Mouse (Mus musculus): Measurements from ENCODE around the gene Cox17. TPM values are rescaled to one million over a fixed set of nuclear protein-coding genes. Genes with fewer than 3 reads are reported as not detected.

Cox17 gene
- total RNA-seq, 2 experiments from 2014 or later: 116 to 123 TPM

GRCm38 (mm10) chr16:38369000-38369399, 22.2 kb downstream of the Cox17 start:
- intact Hi-C loops (cut with DNase I): loop anchor here (2.0 kb wide), 1 partner anchor 70 kb away; no protein-coding TSS in a partner anchor
- DNase-seq (ENCODE audit: low spot score in 2 of 2): no peak

DNA sequence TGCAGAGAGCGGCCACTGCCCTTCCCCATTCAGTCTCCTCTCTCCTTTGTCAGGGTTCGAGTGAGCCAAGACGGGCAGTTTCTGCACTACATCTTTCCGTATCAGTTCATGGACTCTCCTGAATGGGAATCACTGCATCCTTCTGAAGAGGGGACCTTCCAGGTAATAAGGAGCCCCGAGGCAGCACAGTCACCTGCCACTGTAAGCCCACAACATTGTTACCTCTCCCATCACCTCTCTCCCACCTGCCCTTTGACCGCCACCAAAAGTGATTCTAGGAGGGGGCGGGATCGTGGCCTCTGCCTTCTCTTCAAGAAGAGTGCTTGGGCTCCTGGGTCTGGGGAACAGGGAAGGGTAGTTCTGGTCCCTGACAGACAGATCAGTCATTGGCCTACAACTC, 22.6 kb downstream of the Cox17 start:
- intact Hi-C loops (cut with DNase I): loop anchor here (2.0 kb wide), 1 partner anchor 69 kb away; no protein-coding TSS in a partner anchor

GRCm38 (mm10) chr16:38369992-38370484, 23.2 kb downstream of the Cox17 start:
- intact Hi-C loops (cut with DNase I): loop anchor here (2.0 kb wide), 1 partner anchor 69 kb away; no protein-coding TSS in a partner anchor

More for the DNA sequence above, 22.6 kb downstream of the Cox17 start:
- DNase-seq (ENCODE audit: low spot score in 2 of 2): no peak

DNA sequence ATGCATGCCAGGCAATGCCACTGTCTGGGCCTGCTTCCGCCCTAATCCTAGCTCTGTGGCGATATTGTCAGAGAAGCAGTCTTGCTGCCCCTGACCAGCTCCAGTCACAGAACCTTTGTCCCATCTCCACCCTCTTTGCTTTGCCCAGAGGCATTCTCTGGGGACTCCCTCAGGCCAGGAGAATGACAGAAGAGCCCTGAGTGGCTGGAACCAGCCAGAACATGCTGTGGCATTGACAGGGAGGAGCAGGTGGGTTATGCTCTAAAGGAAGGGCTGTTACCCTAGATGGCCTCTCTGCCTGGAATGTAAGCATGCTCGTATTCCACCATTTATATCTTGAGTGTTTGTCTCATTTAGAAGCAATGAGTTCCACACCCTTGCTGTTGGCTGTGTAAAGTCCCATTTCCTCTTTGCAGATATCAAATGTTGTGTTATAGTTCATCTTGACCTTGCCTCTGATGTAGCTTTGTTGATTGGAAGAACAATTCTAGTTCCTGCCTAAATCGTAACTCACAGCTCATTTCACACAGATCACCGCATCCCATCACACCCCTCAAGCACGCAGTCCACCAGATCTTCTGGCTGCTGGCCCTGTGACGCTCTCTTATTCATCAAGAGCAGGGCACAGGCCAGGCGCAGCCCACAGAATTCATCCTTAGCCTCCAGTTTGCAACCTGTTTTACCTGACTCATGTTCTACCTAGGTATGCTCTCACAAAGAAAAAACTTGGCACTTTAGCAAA, 24.0 kb downstream of the Cox17 start:
- intact Hi-C loops (cut with DNase I): no loop called here
- DNase-seq (ENCODE audit: low spot score in 2 of 2): no peak

More at GRCm38 (mm10) chr16:38369992-38370484, 23.2 kb downstream of the Cox17 start:
- DNase-seq (ENCODE audit: low spot score in 2 of 2): no peak

DNA sequence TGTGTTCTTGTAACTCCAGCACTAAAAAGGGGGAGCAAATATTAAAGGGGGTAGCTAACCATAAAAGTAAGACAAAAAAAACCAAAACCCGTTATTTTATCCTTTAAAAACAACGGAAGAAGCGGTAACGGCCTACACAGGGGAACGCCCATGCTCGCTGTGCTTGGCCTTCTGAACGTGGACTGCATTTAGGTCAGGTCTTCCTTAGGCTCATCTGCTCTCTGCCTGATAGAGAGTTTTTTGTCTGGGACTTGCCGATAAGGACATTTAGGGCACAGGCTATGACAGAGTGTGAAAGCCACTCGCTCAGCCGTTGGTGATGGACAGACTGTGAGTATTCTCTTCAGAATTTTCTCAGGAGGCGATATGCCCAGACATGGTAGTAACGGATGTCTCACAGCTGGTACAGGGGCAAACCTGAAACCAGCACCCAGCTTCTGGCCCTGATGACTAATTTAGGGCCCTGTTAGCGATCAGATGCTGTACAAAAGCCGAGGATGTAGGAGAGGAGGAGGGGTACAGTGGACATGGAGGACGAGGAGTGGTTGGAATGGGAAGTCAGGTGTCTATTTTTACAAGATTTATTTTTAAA, 25.0 kb downstream of the Cox17 start:
- intact Hi-C loops (cut with DNase I): no loop called here

DNA sequence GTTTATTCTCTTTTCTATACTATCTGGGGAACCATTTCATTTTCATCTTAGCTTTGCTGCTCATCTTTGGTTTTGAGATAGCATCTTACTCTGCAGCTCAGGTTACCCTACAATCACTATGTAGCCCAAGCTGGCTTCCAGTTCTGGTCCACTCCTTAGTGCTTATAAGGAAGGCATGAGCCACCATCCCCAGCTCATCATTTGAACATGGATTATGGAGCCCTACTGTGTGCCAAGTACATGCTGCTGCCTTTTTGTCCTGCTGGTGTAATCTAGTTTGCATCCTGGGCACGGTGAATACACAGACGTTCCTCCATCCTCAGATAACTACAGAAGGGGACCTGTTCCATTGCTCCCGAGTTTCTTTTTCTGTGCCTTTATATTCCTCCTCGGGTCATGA, 26.1 kb downstream of the Cox17 start:
- no peak for DNase-seq (ENCODE audit: low spot score in 2 of 2)
- intact Hi-C loops (cut with DNase I): no loop called here

More for the DNA sequence above, 25.0 kb downstream of the Cox17 start:
- no peak for DNase-seq (ENCODE audit: low spot score in 2 of 2)

- intact Hi-C loops (cut with DNase I): no loop called here
- no peak for DNase-seq (ENCODE audit: low spot score in 2 of 2)
Measured at GRCm38 (mm10) chr16:38373439-38373838, 26.6 kb downstream of the Cox17 start.

DNA sequence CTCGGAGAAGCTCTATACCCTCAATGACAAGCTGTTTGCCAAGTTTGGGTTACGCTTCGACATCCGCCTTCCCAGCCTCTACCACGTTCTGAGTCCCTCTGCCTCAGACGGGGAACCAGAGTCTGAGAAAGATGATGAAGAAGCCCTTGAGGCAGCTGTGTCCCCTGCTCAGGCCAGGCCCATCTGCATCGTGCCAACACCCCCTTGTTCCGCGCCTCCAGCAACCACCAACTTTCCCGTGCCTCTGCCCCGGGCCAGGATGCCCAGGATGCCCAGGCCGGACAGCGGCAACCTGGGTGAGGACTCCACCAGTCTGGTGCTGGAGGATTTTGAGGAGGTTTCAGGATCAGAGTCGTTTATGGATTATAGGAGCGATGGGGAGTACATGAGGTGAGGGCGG, 27.1 kb downstream of the Cox17 start:
- intact Hi-C loops (cut with DNase I): no loop called here
- DNase-seq (ENCODE audit: low spot score in 2 of 2): no peak

- intact Hi-C loops (cut with DNase I): loop anchor here (5.0 kb wide), 1 partner anchor 108 kb away; no protein-coding TSS in a partner anchor
- DNase-seq (ENCODE audit: low spot score in 2 of 2): no peak
Measured at GRCm38 (mm10) chr16:38374379-38375140, 27.8 kb downstream of the Cox17 start.

GRCm38 (mm10) chr16:38375182-38375581, 28.4 kb downstream of the Cox17 start:
- no peak for DNase-seq (ENCODE audit: low spot score in 2 of 2)
- intact Hi-C loops (cut with DNase I): loop anchor here (5.0 kb wide), 1 partner anchor 107 kb away; no protein-coding TSS in a partner anchor

GRCm38 (mm10) chr16:38376163-38376840, 29.5 kb downstream of the Cox17 start:
- intact Hi-C loops (cut with DNase I): loop anchor here (5.0 kb wide), 1 partner anchor 106 kb away; no protein-coding TSS in a partner anchor
- peak; percentile 72 to 75 for DNase-seq (ENCODE audit: low spot score in 2 of 2)

DNA sequence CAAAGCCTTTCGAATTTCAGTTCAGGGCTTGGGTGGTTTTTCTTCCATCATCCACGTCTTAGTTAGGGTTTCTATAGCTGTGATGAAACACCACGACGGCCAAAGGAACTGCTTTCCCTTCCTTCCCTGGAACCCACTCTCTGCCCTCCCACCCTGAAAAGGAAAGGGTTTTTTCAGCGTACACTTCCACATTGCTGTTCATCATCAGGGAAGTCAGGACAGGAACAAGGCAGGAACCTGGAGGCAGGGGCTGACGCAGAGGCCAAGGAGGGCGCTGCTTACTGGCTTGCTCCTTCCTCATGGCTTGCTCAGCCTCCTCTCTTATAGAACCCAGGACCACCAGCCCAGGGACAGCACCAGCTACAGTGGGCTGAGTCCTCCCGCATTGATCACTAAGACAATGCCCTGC, 30.1 kb downstream of the Cox17 start:
- no peak for DNase-seq (ENCODE audit: low spot score in 2 of 2)
- intact Hi-C loops (cut with DNase I): loop anchor here (5.0 kb wide), 1 partner anchor 105 kb away; no protein-coding TSS in a partner anchor

- intact Hi-C loops (cut with DNase I): loop anchor here (5.0 kb wide), 1 partner anchor 105 kb away; no protein-coding TSS in a partner anchor
- no peak for DNase-seq (ENCODE audit: low spot score in 2 of 2)
Measured at GRCm38 (mm10) chr16:38377546-38377945, 30.8 kb downstream of the Cox17 start.

- no peak for DNase-seq (ENCODE audit: low spot score in 2 of 2)
- intact Hi-C loops (cut with DNase I): loop anchor here (5.0 kb wide), 1 partner anchor 104 kb away; no protein-coding TSS in a partner anchor
Measured at GRCm38 (mm10) chr16:38378591-38378990, 31.8 kb downstream of the Cox17 start.

DNA sequence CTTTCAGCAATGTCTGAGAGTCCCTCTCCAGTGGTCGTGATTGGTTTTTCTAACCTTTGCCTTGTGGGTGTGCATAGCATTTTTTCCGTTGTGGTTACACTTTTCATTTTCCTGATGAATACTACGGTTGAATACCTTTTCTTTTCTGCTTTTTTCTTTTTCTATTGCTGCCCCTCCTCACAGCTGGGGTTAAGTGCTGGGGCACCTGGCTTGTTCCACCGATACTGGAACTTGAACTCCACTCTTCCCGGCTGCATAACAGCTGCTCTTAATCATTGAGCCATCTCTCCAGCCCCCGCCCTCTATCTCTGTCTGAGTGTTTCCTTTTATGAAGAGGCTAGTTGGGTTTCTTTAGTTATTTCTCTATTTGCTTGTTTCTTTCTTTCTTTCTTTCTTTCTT, 32.3 kb downstream of the Cox17 start:
- no peak for DNase-seq (ENCODE audit: low spot score in 2 of 2)
- intact Hi-C loops (cut with DNase I): loop anchor here (5.0 kb wide), 1 partner anchor 103 kb away; no protein-coding TSS in a partner anchor

DNA sequence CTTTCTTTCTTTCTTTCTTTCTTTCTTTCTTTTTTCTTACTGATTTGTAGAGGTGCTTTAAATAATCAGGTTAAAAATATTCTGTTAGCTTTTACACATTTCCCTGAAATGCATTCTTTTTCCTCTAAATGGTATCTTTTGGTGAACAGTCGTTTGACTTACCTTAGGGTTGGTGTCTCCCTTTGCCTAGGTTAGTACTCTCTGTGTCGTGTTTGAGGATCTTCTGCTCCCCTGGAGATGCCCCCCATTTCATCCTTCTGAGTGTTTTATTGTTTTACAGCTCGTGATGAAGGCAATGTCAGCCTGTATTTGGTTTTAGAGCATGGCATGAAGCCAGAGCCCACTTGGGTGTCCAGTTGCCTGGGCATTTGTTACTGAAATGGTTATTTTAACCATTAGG, 32.7 kb downstream of the Cox17 start:
- intact Hi-C loops (cut with DNase I): loop anchor here (5.0 kb wide), 1 partner anchor 103 kb away; no protein-coding TSS in a partner anchor
- no peak for DNase-seq (ENCODE audit: low spot score in 2 of 2)

DNA sequence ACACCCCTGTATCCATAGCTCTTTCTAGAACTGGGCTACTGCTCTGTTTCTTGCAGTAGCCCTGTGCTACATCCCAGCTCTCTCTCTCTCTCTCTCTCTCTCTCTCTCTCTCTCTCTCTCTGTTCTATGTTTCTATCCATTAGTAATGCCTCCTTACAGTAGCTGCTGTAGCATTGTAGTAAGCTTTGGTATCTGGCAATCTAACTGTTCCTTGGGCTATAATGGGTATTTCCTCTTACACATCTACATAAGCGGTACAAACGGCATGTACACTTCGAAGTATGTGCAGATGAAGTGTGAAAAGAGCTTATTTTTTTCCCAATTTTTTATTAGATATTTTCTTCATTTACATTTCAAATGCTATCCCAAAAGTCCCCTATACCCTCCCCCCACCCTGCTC, 33.1 kb downstream of the Cox17 start:
- intact Hi-C loops (cut with DNase I): loop anchor here (5.0 kb wide), 1 partner anchor 102 kb away; no protein-coding TSS in a partner anchor

GRCm38 (mm10) chr16:38383683-38384082, 36.9 kb downstream of the Cox17 start:
- DNase-seq (ENCODE audit: low spot score in 2 of 2): no peak
- intact Hi-C loops (cut with DNase I): no loop called here

More for the DNA sequence above, 33.1 kb downstream of the Cox17 start:
- DNase-seq (ENCODE audit: low spot score in 2 of 2): no peak

DNA sequence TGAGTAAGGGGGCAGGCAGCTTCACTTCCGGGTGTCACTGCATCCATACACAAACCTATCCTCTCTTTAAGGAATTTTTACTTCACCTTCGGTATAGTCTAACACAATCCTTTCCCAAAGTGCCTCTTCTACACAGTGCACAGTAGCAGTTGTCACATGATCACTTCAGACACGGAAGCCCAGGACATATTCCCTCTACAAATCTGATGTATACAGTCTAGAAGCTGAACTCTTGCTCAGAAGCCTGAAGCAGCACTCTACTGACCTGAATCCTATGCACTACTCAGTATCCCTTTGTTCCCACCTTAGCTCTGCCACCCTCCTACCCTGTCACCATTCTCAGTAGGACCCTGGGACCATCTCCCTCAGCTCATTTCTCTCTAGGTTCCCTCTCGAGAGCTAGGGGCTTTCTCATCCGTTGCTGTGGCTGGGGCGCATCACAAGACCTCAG, 38.4 kb downstream of the Cox17 start:
- intact Hi-C loops (cut with DNase I): no loop called here

More for the DNA sequence above, 38.4 kb downstream of the Cox17 start:
- DNase-seq (ENCODE audit: low spot score in 2 of 2): no peak

Measured in left cerebral cortex, postnatal 25 days (tissue).